Mouse (Mus musculus): ENCODE data around the gene Ncl.

Ncl gene
- long read RNA-seq, experiment 1, full-length matches to known transcripts = 36 of 95 reads
- long read RNA-seq, experiment 1, partial matches to known transcripts = 54 of 95 reads
- long read RNA-seq, experiment 1, other reads (novel, unspliced or antisense) = 5 of 95 reads
- long read RNA-seq, experiment 2, full-length matches to known transcripts = 16 of 115 reads
- long read RNA-seq, experiment 2, partial matches to known transcripts = 91 of 115 reads
- long read RNA-seq, experiment 2, other reads (novel, unspliced or antisense) = 8 of 115 reads

DNA sequence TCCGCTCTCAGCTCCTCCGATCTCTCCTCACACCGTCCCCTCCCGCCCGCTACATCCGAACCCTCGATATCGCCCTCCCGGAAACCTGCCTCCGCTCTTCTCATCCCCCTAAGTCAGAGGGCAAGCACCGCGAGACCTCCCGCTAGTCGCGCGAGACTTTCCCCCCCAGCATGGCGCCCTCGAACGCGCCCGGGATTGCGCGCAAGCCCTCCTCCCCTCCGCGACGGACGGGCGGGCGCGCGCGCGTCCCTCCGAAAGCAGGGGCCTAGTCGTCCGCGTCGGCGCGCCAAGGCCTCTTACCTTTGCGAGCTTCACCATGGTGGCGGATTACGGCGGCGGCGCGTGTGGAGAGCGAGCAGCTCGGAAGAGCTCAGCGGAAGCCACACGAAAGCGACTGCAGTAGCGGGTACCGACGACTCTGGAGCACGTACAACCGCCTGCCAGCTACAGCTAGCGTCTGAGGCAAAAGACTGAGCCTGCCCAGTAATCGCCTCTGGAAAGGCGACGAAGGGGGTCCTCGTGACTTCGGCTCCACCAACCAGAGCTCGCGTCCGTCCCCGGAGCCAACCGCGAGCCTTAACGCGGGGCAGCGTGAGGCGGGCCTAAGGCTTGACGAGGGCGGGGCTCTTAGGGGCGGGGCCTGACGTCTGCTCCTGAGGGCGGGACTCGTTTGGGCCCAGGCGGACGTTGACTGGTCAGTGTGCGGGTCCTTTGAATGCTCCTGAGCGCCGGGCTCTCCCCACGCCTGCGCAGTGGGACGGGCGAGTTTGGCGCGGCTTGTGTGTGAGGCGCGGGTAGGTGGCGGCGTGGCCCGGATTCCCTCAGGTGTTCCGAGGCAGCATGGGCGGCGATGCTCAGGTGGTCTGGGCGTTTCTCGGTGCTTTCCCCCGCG lies at the start of gene Ncl:
Gene Ncl (minus strand): TSS at position 495 of the 892 bp plus-strand sequence.
- intact Hi-C loops (cut with DNase I) = loop anchor here (10.0 kb wide), 1 partner anchor 274 kb away; no protein-coding TSS in a partner anchor

DNA sequence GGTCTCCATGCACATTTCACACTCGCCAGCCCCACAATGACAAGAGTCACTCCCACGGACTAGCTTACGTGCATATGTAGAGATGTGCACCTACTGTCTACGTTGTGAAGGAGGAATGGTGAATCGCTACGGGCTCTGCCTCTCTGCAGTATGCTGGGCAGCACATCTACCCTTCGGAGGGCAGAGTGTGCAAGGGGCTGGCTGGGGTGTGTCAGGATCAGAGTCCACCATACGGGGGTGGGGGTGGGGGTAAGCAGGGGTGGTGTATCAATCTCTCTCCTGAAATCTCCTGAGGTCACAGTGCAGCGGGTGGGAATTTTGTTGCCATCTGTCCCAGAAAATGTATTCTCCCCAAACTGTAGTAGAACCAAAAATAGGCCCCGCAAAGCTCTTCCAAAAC lies 49.3 kb upstream of the Ncl start:
- intact Hi-C loops (cut with DNase I) = no loop called here

DNA sequence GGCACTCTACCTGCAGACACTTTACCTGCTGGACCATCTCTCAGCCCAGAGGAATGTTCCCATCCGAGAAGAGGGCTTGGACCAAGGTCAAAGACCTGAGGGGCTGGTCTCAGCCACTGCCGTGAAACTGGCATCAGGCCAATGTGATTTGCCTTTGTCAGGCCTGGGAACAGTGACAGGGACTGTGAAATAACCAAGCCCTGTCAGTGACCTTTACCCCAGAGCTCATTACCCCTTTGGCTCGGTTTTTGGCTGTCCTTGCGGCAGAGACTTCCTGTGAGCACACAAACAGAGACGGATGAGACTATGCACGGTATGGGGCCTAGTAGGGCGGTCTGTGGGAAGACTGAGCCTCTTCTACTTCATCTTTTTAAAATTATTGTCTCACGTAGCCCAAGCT lies 47.7 kb upstream of the Ncl start:
- intact Hi-C loops (cut with DNase I) = no loop called here

DNA sequence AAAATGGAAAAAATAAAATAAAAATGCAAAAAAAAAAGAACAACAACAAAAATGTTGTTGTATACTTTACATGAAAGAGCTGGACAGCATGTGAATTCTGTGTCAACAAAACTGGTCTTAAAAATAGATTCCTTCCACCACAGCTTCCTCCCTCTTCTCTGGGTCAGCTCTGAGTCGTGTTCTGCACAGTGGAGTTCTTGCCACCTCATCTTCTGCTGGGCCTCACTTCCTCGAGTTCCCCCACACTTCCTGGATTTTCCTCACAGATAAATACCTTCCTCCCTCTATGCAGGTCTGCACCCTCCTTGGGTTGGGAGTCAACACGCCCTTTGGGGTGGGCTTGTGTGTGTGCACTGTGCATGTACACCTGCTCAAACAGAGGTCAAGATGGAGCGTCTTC lies 47.1 kb upstream of the Ncl start:
- intact Hi-C loops (cut with DNase I) = no loop called here

DNA sequence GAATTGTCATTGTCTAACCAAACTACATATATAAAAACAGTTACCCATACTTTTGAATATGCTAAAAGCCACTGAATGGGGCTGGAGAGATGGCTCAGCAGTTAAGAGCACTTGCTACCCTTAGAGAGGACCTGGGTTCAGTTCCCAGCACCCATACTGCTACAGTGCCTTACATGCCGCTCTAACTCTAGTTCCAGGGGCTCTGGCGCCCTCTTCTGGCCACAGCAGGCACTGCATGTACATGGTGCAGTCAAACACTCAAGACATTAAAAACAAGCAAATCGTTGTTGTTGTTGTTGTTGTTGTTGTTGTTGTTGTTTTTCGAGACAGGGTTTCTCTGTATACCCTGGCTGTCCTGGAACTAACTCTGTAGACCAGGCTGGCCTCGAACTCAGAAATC lies 45.6 kb upstream of the Ncl start:
- intact Hi-C loops (cut with DNase I) = no loop called here

DNA sequence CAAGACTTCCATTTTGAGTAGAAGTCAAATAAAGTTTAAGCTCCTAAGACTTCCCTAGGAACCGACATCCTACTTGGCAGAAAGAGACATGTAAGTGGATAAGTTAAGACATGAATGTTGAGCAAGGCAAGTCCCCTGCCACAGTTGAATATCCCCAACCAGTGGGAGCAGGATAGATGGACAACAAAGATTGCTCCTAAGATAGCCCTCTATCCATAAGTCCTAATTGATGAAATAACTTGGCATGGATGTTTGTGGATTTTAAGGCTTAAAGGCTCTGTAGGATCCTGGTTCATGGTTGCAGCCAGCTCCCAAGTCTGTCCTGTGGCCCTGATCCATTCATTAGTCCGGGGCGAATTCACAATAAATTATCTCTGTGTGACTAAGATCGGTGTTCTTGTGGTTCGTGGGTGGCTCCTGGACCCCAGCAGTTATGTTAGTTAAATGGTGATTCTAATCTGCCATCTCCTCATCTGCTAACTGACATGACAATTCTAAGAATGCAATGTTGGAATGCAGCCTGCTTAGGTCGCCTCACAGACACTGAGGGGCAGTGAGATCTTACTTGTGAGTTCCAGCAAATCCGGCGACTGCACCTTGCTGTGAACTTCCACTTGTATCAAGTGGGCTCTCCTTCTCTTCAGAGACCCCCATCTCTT lies 41.0 kb upstream of the Ncl start:
- intact Hi-C loops (cut with DNase I) = no loop called here

DNA sequence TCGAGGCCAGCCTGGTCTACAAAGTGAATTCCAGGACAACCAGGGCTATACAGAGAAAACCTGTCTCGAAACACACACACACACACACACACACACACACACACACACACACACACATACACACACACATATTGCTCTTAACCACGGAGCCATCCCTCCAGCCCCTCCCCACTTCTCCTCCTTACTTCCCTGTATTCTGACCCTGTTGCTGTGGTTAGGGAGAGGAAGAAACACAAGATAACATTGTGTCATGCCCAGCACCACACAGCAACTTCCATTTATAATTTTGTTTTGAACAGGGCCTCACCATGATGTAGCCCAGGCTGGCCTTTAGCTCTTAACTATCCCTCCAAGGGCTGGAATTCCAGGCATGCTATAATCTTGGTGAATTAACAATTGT lies 40.1 kb upstream of the Ncl start:
- intact Hi-C loops (cut with DNase I) = no loop called here

DNA sequence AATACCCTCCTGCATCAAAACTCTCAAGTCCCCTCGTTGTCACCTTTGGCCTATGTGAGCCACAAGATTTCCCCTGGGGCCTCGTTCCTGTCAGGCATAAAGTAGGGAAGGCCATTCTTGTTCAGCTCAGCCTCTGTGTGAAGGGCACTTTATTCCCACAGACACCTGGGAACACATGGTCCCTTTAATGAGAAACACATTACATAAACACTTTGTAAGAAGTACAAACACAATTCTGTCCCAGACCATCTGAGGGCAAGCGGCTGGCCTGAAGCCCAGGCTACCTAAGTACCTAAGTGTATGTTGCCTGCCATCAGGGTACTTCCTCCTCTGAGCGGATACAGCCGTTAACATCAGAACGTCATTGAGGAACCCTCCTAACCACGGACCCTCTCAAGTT lies 39.0 kb upstream of the Ncl start:
- intact Hi-C loops (cut with DNase I) = no loop called here

DNA sequence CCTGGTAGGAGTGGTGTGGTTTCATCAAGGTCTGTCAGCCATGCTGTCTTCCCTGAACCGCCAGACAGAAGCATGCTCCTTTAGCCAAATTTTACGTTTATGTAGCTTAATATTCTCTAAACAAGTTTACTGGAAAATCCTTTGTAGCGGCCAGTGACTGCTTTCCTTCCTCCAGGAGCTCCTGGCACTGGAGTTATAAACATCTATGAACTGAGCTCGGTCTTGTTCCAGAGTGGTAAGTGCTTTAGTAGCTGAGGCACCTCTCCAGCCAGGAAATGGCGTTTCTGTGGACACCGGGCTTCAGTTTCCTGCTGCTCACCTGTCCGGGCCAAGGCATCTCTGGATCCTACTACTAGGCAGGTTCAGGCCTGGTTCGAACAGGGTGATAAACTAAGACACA lies 38.4 kb upstream of the Ncl start:
- intact Hi-C loops (cut with DNase I) = no loop called here

DNA sequence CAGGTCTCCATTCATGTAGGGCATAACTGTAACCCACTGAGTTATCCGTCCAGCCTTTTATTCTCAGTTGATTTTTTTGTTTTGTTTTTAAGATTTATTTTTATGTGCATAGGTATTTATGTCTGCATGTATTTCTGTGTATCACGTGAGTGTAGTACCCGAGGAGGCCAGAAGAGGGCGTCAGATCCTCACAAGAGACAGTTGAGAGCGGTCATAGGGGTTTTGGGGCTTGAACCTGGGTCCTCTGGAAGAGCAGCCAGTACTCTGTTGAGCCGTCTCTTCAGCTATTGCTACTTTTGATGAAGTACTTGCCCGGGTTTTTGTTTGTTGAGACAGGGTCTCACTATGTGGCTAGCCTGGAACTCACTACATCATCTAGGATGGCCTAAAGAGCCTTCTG lies 36.7 kb upstream of the Ncl start:
- intact Hi-C loops (cut with DNase I) = no loop called here

DNA sequence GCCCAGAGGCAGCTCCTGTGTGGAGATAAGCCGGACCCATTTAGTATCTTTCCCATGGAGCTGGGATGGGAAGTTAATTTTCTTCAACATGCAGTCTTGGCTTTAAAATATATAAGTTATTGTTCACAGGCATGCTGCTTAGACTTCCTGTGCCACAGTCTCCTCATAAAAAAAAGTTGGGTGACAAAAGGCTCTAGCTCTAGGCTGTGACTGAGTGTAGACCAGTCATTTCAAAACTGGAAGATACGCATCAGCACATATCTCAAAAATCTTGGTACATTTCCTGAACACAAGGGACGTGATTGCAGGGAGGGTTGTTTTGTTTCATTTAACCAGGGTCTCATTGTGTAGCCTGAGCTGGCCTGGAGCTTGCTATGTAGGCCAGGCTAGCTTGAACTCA lies 35.0 kb upstream of the Ncl start:
- intact Hi-C loops (cut with DNase I) = no loop called here

DNA sequence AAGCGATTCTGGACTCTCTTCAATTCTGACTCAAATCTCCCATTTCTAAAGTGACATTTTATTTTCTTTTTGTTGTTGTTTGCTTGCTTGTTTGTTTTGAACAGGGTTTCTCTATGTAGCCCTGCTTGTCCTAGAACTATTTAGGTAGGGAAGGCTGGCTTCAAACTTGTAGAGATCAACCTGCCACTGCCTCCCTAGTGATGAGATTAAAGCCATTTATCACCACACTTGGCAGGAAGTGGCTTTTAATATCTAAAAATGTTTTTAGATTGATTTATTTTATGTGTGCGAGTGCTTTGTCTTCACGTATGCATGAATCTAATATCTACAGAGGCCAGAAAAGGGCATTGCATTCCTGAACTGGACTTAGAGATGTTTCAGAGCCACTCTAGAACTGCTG lies 34.0 kb upstream of the Ncl start:
- intact Hi-C loops (cut with DNase I) = no loop called here

DNA sequence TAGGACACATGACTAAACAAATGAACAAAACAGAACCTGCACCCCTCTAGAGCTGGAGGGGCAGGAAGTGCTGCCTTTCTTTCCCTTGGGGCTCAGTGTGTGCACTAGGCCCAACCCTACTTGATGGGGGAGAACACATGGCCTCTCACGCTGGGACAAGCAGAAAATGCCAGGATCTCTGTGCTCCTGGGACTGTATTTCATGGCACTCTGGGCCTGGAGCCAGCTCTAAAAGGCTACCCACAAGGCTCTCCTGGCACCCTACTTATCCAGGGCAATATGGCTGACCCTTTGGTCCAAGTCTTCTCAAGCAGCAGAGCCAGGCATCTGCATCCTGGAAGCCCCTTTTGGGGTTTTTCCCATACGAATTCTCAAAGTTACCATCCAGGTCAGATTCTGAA lies 32.2 kb upstream of the Ncl start:
- intact Hi-C loops (cut with DNase I) = no loop called here

DNA sequence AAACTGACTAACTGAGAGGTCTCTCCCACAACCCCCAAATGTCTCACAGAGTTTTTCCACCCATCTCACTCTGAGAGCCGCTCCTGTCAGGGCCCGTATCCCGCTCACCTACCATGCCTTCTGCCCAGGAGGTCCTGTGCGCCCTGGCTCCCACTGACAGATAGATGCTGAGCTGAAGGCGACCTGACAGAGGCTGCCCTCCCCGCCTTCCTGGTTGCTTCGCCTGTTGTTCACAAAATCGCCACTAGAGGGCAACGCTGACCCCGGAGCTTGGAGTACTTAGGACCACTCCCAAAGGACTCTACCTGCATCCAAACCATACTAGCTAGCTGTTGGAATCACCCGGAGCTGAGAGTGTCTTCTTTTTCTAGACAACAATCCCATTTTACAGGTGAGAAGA lies 30.0 kb upstream of the Ncl start:
- intact Hi-C loops (cut with DNase I) = no loop called here

DNA sequence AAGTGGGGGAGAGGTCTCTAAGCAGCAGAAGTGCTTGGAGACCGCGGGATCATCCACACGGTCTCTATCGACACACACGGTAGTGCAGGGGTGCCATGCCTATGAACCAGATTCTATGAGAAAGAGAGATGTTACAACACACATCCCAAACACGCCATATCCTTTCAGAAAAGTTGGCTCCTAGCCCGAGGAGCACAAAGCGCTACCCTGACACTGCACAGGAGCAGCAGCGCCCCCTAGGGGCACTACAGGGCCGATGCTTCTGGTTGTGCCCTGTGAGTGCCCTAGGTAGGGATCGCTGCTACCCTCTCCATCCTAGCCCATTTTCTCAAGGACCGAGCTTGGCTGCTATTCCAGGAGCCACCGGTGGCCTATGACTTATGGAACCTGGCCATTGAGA lies 21.8 kb upstream of the Ncl start:
- intact Hi-C loops (cut with DNase I) = loop anchor here (1.0 kb wide), 1 partner anchor 9 kb away; no protein-coding TSS in a partner anchor

DNA sequence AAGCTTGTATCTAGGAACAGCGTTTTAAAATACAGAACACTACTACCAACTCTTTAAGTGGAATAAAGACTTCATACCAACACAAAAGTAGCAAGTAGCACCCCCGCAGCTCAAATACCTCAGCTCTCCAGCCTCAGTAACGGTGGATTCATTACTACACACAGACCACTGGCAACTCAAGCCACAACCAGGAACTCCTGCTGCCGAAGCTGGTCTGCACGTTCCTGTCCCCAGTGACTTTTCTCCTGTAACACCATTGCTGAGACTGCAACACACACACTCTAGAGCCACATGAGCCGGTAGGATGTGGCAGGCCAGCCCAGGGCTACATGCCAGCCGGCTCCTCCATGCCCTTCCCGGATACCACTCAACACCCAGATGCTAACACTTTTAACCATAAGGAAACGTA lies 20.0 kb upstream of the Ncl start:
- intact Hi-C loops (cut with DNase I) = loop anchor here (10.0 kb wide), 1 partner anchor 46 kb away; the partner anchor contains the start of genes Nmur1 and Tex44

DNA sequence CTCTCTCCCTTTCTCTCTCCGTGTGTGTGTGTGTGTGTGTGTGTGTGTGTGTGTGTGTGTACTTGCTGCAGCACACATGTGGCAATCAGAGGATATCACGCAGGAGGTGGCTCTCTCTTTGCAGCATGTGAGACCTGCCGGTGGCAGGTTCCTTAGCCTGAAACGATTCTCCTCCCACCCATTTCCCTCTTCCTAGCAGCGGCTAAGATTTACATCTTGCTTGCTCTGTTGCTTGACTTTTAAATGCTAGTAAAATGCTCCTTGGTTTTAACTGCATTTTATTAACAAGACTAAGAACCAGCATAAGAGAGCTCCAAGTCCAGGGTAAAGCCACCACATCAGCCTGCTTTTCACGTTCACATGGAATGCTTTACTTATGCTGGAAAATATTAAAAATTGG lies 19.5 kb upstream of the Ncl start:
- intact Hi-C loops (cut with DNase I) = loop anchor here (10.0 kb wide), 1 partner anchor 46 kb away; the partner anchor contains the start of genes Nmur1 and Tex44

DNA sequence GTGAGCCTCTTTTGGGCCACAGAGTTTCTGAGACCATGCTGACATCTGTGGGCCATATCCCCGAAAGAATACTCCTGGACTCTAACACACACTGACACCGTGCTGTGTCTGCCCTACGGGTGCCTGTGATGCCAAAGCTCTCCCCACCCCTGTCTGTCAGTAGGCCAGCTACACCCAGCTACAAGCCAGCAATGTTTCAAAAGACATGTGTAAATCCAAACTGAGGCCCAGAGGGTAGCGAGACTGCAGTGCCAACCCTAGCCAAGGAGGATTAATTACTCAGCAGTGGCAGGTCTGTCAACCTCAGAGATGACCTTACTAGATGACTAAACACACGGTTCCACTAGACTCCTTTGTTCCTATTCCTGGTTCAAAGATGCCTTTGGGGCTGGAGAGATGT lies 17.2 kb upstream of the Ncl start:
- intact Hi-C loops (cut with DNase I) = loop anchor here (10.0 kb wide), 1 partner anchor 48 kb away; the partner anchor contains the start of genes Nmur1 and Tex44

DNA sequence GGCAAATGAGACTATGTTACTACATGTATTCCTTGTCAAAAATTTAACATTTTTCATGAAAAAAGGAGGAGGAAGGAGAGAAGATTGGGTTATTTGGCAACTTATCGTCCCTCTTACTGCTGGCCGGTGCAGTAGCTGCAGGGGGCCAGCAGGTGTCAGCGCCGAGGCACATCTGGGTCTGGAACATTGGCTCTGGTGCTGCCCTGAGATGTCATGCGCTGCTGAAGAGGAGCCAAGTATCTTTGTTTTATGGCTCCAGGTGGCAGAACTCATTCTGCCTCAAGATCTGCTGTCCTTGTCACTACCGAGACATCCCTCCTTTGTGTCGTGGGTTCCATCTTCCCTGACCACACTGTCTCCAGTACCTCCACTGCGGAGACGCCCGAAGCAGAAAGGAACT lies 12.8 kb upstream of the Ncl start:
- intact Hi-C loops (cut with DNase I) = loop anchor here (1.0 to 10.0 kb wide), 2 partner anchors 9 to 53 kb away; partner anchors contain the start of genes Nmur1 and Tex44

DNA sequence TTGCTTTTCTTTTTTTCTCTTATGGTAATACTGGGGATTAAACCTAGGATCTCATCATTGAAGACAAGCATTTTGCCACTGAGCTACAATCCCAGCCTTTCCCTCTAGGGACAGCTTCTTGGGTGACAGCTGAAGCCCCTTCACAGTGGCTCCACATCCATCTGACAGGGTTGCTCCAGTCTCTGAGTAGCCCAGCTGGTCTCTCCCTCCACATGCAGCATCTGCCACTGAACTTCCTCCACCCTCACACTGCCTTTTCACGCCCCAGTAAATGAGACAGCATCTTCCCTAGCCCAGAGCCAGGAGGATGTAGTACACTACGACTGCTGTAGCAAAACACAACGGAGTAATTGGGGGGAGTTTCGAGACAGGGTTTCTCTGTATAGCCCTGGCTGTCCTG lies 8.9 kb upstream of the Ncl start:
- intact Hi-C loops (cut with DNase I) = no loop called here

DNA sequence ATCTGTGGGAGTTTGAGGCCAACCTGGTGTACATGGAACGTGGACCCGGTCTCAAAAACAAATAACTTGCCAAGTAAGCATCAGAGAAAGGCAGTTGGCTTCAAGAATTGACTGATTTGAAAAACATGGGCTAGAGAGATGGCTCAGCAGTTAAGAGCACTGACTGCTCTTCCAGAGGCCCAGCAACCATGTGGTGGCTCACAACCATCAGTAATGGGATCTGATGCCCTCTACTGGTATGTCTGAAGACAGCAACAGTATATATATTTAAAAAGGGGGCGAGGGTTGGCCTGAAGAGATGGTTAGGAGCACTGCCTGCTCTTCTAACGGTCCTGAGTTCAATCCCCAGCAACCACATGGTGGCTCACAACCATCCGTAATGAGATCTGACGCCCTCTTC lies 4.5 kb upstream of the Ncl start:
- intact Hi-C loops (cut with DNase I) = no loop called here

All from adrenal gland (tissue).